Mouse (Mus musculus) c-Kit-positive CD71-negative TER-119-negative erythroid progenitor cells, embryonic 14.5 days (primary cell): ENCODE data around the gene Lpcat1.

Experiments
- DNase-seq: peaks from one replicate; pipeline ENCODE4 v3.0.0-alpha.2; 2013; ENCODE audit warnings: low read depth

The Lpcat1 gene

DNA sequence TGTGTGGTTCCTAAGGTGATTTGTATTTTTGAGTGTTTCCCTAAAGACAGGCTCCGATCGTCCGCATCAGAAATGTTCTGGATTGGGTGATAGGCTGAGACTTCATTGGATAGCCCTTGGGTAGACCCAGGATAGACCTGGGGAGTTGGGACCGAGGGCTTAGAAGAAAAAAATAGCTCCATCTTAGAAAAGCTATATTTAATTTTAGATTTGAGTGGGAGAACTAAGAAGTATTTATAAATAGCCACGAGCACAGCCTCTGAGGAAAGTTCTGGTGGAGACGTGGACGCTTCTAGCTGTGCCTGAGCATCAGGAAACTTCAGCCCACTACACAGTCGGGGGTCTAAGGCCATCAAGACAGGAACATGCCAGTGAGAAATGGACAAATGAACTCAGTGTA lies 9.8 kb downstream of the Lpcat1 start:
- no peak for DNase-seq

DNA sequence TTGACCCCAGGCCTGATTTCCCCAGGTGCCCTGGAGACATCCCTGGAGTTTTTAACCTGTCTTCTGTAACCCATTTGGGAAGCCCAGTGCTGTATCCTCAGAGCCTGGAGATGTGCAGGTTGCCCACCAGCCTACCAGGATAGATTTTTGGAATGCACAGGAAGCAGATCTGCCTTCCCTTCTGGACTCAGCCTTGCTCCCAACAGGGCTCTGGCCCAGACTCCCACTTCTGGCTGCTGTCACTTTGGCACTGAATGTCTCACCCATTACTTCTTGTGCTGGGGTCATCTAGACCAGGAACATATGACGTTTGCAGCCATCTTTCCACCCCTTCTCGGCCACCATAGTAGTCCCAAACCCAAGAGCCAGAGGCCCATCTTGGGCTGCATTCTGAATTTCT lies 10.8 kb downstream of the Lpcat1 start:
- no peak for DNase-seq

DNA sequence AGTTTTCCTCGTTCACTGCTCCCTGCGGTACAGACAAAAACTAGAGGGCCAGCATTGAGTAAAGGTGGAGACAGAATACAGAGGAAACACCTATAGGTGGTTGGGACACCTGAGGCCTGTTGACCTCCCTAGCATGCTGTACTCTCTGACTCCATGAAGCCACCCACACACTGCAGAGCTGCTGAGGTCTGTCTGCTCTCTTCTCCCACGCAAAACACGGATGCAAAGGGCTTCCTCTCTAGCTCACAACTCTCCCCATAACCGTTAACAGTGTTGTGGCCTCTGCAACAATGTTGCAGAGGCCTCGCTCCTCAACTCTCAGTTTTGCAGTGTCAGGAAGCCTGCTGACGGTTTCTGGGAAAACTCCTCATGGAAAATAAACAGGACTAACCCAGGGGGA lies 15.5 kb downstream of the Lpcat1 start:
- DNase-seq = no peak

DNA sequence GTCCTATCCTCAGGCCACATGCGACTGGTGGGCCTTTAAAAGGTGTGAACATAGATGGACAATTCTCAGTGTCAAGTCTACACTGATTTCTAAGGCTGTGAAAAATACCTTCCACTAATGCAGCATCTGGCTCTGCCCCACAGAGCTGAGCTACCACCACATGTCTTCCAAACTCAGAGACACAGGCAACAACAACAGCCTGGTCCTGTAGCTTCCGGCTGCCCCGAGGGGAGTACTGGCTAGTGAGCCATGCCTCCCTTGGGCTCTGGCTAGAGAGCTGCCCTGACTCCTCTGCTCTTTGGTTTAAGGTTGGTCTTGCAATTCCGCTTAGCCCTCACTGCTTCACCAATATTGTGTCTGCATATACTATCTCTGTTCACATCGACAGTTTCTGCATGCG lies 16.3 kb downstream of the Lpcat1 start:
- DNase-seq = no peak

GRCm38 (mm10) chr13:73484171-73484570 lies 17.2 kb downstream of the Lpcat1 start:
- DNase-seq = no peak

DNA sequence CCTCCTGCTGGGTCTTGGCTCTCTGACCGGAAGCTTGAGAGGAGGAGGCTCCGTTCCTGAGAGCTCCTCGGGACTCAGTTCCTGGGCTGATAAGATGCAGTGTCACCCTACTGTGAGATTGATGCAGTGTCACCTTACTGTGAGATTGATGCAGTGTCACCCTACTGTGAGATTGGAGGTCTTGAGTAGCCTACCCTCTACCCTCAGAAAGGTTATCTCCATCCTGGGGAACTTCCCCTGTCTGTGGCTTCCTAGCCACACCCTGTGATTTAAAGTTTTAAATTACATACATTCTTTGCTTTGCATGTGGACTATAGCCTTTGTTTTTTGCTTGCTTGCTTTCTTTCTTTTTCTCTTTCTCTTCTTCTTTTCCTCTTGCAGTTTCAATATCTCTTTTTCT lies 21.1 kb downstream of the Lpcat1 start:
- DNase-seq = no peak

GRCm38 (mm10) chr13:73488707-73489106 lies 21.7 kb downstream of the Lpcat1 start:
- no peak for DNase-seq

GRCm38 (mm10) chr13:73489986-73490385 lies 23.0 kb downstream of the Lpcat1 start:
- no peak for DNase-seq

- no peak for DNase-seq
Observed at GRCm38 (mm10) chr13:73490564-73491170, 23.7 kb downstream of the Lpcat1 start.

- no peak for DNase-seq
Observed at GRCm38 (mm10) chr13:73493183-73493582, 26.2 kb downstream of the Lpcat1 start.

- no peak for DNase-seq
Observed at GRCm38 (mm10) chr13:73494528-73494927, 27.5 kb downstream of the Lpcat1 start.

DNA sequence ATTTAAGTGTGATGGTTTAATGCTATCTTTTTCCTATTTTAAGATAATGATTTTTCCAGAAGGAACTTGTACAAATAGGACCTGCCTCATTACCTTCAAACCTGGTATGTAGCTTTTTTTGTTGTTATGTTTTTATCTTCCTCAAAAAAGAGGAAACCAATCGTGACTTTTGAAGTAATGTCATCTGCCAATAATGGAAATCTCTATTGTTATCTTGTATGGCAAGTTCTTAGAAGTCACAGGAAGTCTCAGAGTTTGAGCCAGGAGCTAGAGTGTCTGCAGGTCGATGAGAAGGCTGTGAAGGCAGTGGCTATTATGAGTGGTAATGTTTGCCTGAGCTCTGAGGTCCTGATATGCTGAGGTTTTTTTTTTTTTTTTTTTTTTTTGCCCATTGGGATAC lies 29.1 kb downstream of the Lpcat1 start:
- DNase-seq = no peak

DNA sequence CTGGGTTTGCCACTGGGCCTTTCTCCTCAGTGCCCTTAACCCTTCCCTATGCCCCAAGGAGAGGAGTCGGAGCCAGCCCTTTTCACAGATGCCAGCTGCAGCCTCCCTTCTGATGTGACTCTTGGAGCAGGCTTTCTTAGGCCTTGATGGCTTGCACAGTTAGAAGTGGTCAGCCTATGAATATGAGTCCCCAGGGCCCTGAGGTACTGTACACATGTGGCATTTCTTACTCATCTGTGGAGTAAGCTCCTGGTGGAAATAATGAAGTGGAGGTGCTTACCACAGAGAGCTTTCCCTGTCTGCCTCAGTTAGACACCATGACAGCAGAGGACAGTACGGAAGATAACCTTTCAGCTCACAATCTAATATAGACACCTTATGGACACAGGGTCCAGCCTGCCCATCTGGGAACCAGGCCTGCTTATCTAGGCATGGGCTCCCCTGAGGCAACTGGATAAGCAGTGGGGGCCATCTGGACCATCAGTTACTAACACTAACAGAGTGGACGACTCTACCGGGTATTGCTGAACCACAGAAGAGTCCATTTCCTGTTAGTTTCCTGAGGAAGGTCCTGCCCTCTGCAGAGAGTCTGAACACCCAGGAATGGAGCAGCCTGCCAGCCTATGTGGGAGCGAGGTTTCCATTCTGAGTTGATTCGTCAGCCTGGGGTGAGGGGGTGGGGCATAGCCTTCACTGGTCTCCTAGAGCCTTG lies 33.1 kb downstream of the Lpcat1 start:
- DNase-seq = no peak

GRCm38 (mm10) chr13:73502719-73503118 lies 35.7 kb downstream of the Lpcat1 start:
- DNase-seq = peak; percentile 32

DNA sequence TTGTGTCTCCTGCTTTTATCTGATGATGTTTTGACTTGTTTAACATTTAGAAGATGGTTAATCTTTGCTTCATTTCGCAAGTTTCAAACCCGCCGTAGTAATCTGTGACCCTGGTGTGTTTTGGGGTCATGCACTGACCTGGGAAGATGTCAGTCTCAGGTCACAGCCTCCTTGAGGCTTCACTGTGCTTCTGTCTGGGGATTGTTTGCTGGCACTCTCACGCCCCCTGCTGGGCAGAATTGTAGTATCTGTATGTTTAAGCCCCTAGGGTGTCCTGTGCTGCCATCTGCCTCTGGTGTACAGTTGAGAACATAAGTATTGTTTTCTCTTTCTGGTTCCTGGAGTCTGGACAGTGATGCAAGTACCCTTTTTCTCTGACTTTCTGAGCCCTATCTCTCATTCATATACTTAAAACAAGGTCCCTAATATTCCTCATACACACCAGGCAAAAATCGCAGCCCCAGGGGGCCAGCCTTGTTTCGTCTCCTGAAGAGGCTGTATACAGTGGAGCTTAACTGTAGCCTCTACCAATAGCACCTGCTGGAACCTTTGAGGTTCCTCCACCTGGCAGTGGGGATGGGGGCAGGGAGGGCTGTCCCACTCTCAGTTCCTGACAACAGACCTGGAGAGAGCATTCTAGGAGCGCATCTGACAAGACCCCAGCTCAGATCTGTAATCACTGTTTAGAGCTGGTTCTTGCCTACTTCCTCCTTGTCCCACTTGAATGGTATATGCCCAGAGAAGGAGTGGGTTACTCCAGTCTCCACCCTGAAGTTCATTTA lies 38.9 kb downstream of the Lpcat1 start:
- DNase-seq = peak; percentile 67

GRCm38 (mm10) chr13:73508817-73509550 lies 42.0 kb downstream of the Lpcat1 start:
- no peak for DNase-seq

- no peak for DNase-seq
Observed at GRCm38 (mm10) chr13:73509869-73510268, 42.9 kb downstream of the Lpcat1 start.

GRCm38 (mm10) chr13:73512776-73513673 lies 46.0 kb downstream of the Lpcat1 start:
- peak; percentile 78 for DNase-seq

DNA sequence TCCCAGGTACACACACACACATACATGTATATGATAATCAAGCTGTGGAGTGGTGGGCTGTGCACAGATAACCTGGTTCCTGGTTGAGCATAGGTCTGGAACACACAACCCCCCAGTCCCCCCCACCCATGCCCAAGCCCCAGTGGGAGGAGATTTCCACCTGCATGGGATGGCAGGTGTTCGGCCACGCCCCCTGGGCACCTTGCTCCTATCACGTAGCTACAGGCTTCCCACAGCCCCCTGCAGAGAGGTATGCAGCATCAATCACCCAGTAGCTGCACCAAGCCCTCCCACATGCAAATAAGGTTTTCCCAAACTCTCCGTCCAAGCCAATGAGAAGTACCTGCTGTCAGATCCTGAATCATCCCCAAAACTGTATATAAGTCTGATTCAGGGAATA lies 49.9 kb downstream of the Lpcat1 start:
- DNase-seq = no peak

- DNase-seq = no peak
Observed at GRCm38 (mm10) chr13:73533716-73534115, 66.7 kb downstream of the Lpcat1 start.

- no peak for DNase-seq
Observed at GRCm38 (mm10) chr13:73535287-73535686, 68.3 kb downstream of the Lpcat1 start.
